Mouse (Mus musculus) limb, embryonic 13.5 days (tissue): ENCODE measurements around the gene Ceacam9. TPM values are rescaled to one million over a fixed set of nuclear protein-coding genes. Genes with fewer than 3 reads are reported as not detected.
A peak's percentile ranks its signal among the peaks of the same experiment; 100 is the strongest.
"Not testable (repeated sequence)": the region's sequence is repeated elsewhere in the genome, so short reads cannot be mapped to it uniquely, and the experiment has no call there.

Experiments used
- ATAC-seq: fragments of 200-750 bp; cut with Nextera tagmentation; 2 replicates; pipeline ENCODE4 v1.8.0; 2017; ENCODE audit warnings: low read depth, moderate number of reproducible peaks, moderate TSS enrichment; ENCODE audit not compliant: low FRiP score
- H3K27ac ChIP-seq: fragments of 300-500 bp; sonication (generic); 2 replicates; pipeline ENCODE4 v1.5.1; 2015; ENCODE audit warnings: inconsistent platforms, mild to moderate bottlenecking, moderate library complexity
- H3K27me3 ChIP-seq: fragments of 300-500 bp; sonication (generic); 2 replicates; pipeline ENCODE4 v1.6.1; 2015; ENCODE audit warnings: mild to moderate bottlenecking, inconsistent platforms
- H3K36me3 ChIP-seq: fragments of 300-500 bp; sonication (generic); 2 replicates; pipeline ENCODE4 v1.6.1; 2015; ENCODE audit warnings: inconsistent platforms, mild to moderate bottlenecking, moderate library complexity
- H3K4me1 ChIP-seq: fragments of 300-500 bp; sonication (generic); 2 replicates; pipeline ENCODE4 v1.6.1; 2015; ENCODE audit warnings: inconsistent platforms
- H3K4me2 ChIP-seq: fragments of 300-500 bp; sonication (generic); replicated peaks from 2 replicates; pipeline ENCODE4 v1.6.1; 2015; ENCODE audit warnings: inconsistent platforms, mild to moderate bottlenecking, moderate library complexity
- H3K4me3 ChIP-seq: fragments of 300-500 bp; sonication (generic); 2 replicates; pipeline ENCODE4 v1.5.1; 2015; ENCODE audit warnings: moderate library complexity, mild to moderate bottlenecking, inconsistent platforms
- H3K9ac ChIP-seq: fragments of 300-500 bp; sonication (generic); 2 replicates; pipeline ENCODE4 v1.6.1; 2015; ENCODE audit warnings: mild to moderate bottlenecking, inconsistent platforms
- H3K9me3 ChIP-seq: fragments of 300-500 bp; sonication (generic); 2 replicates; pipeline ENCODE4 v1.6.1; 2016; ENCODE audit warnings: inconsistent platforms
- WGBS: fragments of 180-500 bp; shearing (Covaris S2); methylation state at CpG from one replicate; pipeline ENCODE4 v1.1.7; 2015; 5-methylcytosine and 5-hydroxymethylcytosine counted together
- polyA plus RNA-seq: library from polyadenylated mRNA; unstranded; fragments of >200 nt; fragmentation: Nextera tagmentation; extraction: Ambion mirVana; gene quantifications from 2 replicates; pipeline ENCODE4 v1.2.1, GENCODE M21; 2015

The Ceacam9 gene
- polyA plus RNA-seq, 1 experiment from 2014 or later, result not detected

DNA sequence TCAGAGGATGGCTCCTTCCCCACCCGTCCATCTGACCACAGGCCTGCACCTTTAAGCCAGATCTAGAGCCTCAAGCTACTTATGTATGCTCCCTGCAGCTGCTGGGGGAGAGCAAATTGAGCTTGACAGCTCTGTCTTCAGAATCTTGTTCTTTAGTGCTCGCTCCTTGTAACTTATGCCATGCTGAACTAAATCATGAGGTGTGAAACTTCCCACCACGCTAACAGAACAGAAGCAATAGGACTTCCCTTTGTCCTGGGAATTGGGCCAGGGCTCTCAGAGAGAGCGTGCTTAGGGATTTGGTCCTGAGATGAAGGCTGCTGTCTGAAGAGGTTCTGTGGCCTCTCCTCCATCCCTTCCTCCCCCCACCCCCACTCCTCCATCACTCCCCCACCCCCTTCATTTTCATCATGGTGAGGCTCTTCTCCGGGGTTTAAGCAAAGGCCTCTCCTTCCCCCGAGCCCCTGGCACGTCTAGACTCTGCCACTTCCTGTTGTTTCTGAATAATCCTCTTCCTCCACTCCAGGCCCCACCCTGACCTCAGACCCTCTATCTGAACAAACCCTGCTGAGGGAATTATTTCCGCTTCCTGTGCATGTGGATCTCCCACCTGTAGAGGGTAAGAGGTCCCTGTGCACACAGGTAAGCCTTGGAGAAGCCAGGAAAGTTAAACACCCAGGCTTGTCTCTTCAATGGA is 5.1 kb upstream of the Ceacam9 start:
- H3K4me1 ChIP-seq, H3K4me2 ChIP-seq, H3K9ac ChIP-seq, ATAC-seq, H3K36me3 ChIP-seq, H3K9me3 ChIP-seq, H3K27ac ChIP-seq, H3K4me3 ChIP-seq, H3K27me3 ChIP-seq: not testable (repeated sequence)
- 20% methylated on average over 8 of the region's 8 CpGs for whole genome bisulfite sequencing

DNA sequence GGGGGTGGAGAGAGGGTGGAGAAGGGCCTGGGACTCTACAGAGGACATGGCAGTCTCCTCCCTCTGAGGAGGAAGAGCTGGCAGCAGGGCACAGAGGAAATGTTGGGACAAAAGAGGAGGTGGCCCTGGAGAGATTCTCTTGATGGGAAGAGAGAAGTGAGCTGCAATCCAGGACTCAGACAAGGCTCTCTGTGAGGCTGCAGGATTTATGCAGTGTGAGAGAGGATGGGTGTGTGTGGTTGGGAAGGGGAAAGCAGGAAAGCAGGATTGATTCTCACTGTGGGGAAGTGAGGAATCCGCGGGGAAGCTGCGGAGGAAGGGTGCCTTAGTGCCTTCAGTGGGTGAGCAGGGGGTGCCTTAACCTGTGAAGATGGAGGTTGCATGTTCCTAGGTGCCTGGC is 761 bp downstream of the Ceacam9 start:
- not testable (repeated sequence) for H3K4me2 ChIP-seq, H3K9me3 ChIP-seq, H3K9ac ChIP-seq, H3K27me3 ChIP-seq, H3K4me3 ChIP-seq, H3K4me1 ChIP-seq, ATAC-seq, H3K27ac ChIP-seq, H3K36me3 ChIP-seq
- WGBS, result 39% methylated on average over 3 of the region's 3 CpGs

DNA sequence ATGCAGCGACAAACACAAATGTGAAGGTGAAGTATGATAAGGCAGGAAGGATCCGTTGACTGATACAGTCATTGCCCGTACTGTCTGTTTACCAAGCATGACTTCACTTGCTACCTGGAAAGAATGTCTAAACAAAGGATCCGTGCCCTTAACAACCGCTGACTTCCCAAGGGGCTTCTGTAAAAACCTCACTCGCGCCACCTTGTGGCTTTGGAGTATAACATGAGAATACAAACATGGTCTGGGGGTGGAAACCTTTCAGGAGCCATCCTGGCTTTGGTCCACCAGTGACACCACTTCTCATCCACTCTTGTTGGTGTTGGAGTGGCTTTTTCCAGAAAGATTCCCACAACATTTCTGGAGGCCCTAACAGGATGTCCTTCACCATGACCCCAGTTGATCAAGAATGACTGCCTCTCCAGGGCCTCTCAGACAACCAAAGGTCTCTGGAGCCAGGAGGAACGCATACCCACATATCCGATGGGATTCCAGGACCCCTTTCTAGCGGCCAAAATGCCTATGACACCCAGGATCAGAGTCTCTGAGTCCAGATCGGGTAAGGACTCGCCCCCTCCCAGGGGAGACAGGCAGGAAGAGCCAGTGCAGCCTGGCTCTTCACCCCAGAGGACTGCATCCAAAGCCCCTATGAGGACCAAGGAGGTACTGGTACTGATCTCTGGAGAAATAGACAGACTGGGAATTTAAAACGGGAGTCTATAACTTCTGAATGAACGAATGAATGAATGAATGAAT is 7.0 kb downstream of the Ceacam9 start:
- no peak; the same call in 1 of the 2 replicates for ATAC-seq
- H3K9ac ChIP-seq, result 0 out of 2 replicates have a peak overlapping the region, but pooled peaks have one; percentile 25
- H3K27ac ChIP-seq, result no peak overlapping the region
- no peak overlapping the region; the same call in 1 of the 2 replicates for H3K4me3 ChIP-seq
- no peaks in the 10 kb centered on the region for H3K36me3 ChIP-seq
- WGBS, result 29% methylated on average over 14 of the region's 14 CpGs
- H3K9me3 ChIP-seq, result no peaks in the 10 kb centered on the region
- no peaks in the 10 kb centered on the region for H3K27me3 ChIP-seq
- H3K4me2 ChIP-seq, result peak overlapping the region; percentile 54
- H3K4me1 ChIP-seq, result peaks cover 13% of the 10 kb centered on the region

GRCm38 (mm10) chr7:16729563-16729962 is 7.8 kb downstream of the Ceacam9 start:
- H3K9me3 ChIP-seq, H3K4me3 ChIP-seq, H3K27ac ChIP-seq, H3K36me3 ChIP-seq, H3K9ac ChIP-seq, H3K27me3 ChIP-seq: not testable (repeated sequence)
- peaks cover 13% of the 10 kb centered on the region for H3K4me1 ChIP-seq
- under 1% methylated on average over 7 of the region's 7 CpGs for WGBS
- peak; percentile 33; the same call in 1 of the 2 replicates for ATAC-seq
- H3K4me2 ChIP-seq, result peak overlapping the region; percentile 54

DNA sequence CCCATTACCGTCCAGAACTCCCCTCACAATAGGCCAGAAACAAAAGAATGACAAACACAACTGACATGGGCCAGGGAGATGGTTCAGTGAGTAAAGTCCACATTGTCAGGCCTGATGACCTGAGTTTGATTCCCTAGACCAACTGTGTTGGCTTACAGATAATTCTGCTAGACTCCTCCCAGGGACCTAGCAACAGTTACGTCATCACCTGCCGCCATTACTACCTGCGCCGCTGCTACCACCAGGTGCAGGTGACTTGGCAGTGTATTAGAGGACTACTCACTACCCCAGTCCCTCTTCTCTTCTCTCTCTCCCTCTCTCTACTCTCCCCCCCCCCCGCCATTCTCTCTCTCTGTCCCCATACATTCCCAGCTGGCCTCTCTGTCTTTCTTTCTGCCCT is 9.1 kb downstream of the Ceacam9 start:
- no peak for ATAC-seq
- 95% methylated on average over 5 of the region's 6 CpGs for WGBS
- Histone ChIP-seq H3K36me3 (no peaks in the 10 kb centered on the region), H3K9ac (no peak overlapping the region), H3K27me3 (no peaks in the 10 kb centered on the region), H3K4me2 (no peak overlapping the region), H3K9me3 (no peaks in the 10 kb centered on the region), H3K27ac (no peak overlapping the region), H3K4me3 (no peak overlapping the region), H3K4me1 (peaks cover 13% of the 10 kb centered on the region)

GRCm38 (mm10) chr7:16731893-16732422 is 10.2 kb downstream of the Ceacam9 start:
- Histone ChIP-seq H3K4me1 (peaks cover 13% of the 10 kb centered on the region), H3K4me3 (no peak overlapping the region), H3K9me3 (no peaks in the 10 kb centered on the region), H3K9ac (no peak overlapping the region), H3K36me3 (no peaks in the 10 kb centered on the region), H3K27ac (0 out of 2 replicates have a peak overlapping the region, but pooled peaks have one; percentile 12), H3K27me3 (no peaks in the 10 kb centered on the region), H3K4me2 (no peak overlapping the region)
- 43% methylated on average over 7 of the region's 7 CpGs for WGBS
- no peak for ATAC-seq

- Histone ChIP-seq H3K9ac (peak overlapping the region; percentile 55), H3K4me3 (peak overlapping the region; percentile 85), H3K4me1 (peaks cover 19% of the 10 kb centered on the region), H3K27ac (no peak overlapping the region), H3K4me2 (peak overlapping the region; percentile 95), H3K36me3 (peaks cover 13% of the 10 kb centered on the region; the same call in 1 of the 2 replicates), H3K9me3 (no peaks in the 10 kb centered on the region), H3K27me3 (no peaks in the 10 kb centered on the region)
- WGBS, result 43% methylated on average over 10 of the region's 10 CpGs
- ATAC-seq, result peak; percentile 26; the same call in 1 of the 2 replicates
Measured at GRCm38 (mm10) chr7:16737606-16738072, 15.9 kb downstream of the Ceacam9 start.

GRCm38 (mm10) chr7:16738073-16738696 is 16.5 kb downstream of the Ceacam9 start, which contains the start of gene Ap2s1:
TSS of gene Ap2s1 (plus strand) at chr7:16738410.
- Histone ChIP-seq H3K36me3 (peaks cover 18% of the 10 kb centered on the region), H3K27ac (no peak within 1 kb of the TSS; the same call in 1 of the 2 replicates), H3K27me3 (no peaks in the 10 kb centered on the region), H3K4me3 (peak within 1 kb of the TSS; percentile 85), H3K4me1 (peaks cover 19% of the 10 kb centered on the region), H3K9me3 (no peaks in the 10 kb centered on the region), H3K4me2 (peak within 1 kb of the TSS; percentile 95), H3K9ac (peak within 1 kb of the TSS; percentile 93)
- WGBS, result under 1% methylated on average over 34 of the region's 34 CpGs
- ATAC-seq, result peak; percentile 95

GRCm38 (mm10) chr7:16739056-16739604 is 17.4 kb downstream of the Ceacam9 start:
- no peak for ATAC-seq
- H3K4me1 ChIP-seq, result peaks cover 19% of the 10 kb centered on the region
- peak overlapping the region; percentile 95 for H3K4me2 ChIP-seq
- peak overlapping the region; percentile 85 for H3K4me3 ChIP-seq
- no peaks in the 10 kb centered on the region for H3K27me3 ChIP-seq
- H3K27ac ChIP-seq, result no peak overlapping the region
- peaks cover 27% of the 10 kb centered on the region for H3K36me3 ChIP-seq
- WGBS, result 58% methylated on average over 10 of the region's 10 CpGs
- H3K9me3 ChIP-seq, result no peaks in the 10 kb centered on the region
- peak overlapping the region; percentile 93 for H3K9ac ChIP-seq

DNA sequence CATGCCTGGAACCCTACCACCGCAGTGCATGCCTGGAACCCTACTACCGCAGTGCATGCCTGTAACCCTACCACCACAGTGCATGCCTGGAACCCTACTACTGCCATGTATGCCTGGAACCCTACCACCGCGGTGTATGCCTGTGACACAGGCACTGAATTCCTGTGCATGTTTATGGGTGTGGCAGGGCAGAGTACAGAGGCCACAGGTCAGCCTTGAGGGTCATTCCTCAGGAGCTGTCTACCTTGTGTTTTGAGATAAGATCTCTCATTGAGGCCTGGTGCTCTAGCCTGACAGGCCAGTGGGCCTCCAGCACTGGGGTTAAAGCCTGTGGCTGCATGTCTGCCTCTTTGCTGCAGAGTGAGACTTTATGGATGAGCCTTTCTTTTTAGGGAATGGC is 23.6 kb downstream of the Ceacam9 start:
- H3K36me3 ChIP-seq, result peaks cover 79% of the 10 kb centered on the region
- 0 out of 2 replicates have a peak, but pooled peaks cover 2% of the 10 kb centered on the region for H3K4me1 ChIP-seq
- WGBS, result 91% methylated on average over 4 of the region's 4 CpGs

DNA sequence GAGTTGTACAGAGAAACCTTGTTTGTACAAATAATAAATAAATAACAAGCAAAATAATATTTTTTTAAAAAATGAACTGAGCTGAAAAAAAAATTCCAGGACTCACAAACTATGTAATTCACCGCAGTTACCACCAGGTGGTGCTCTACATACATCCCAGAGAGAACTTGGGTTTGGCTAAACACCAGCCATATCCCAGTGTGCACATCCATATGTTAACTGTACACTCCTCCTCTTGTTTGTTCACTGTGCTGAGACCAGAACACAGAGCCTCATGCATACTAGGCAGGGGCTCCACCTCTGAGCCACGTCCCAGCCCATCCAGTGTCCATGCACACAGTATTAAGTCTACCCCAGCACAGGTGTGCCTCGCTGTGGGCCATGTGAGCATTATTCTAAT is 24.4 kb downstream of the Ceacam9 start:
- Histone ChIP-seq H3K4me3 (no peak overlapping the region), H3K4me1 (no peaks in the 10 kb centered on the region), H3K27me3 (no peaks in the 10 kb centered on the region), H3K9me3 (no peaks in the 10 kb centered on the region), H3K36me3 (peaks cover 74% of the 10 kb centered on the region), H3K27ac (no peak overlapping the region), H3K9ac (no peak overlapping the region), H3K4me2 (no peak overlapping the region)
- peak; percentile 51 for ATAC-seq
- WGBS, result 54% methylated on average over 3 of the region's 3 CpGs

More for the DNA sequence above, 23.6 kb downstream of the Ceacam9 start:
- Histone ChIP-seq H3K9me3 (no peaks in the 10 kb centered on the region), H3K27me3 (no peaks in the 10 kb centered on the region), H3K9ac (no peak overlapping the region), H3K4me2 (no peak overlapping the region), H3K27ac (no peak overlapping the region), H3K4me3 (no peak overlapping the region)
- ATAC-seq, result no peak
